8 mouse cellular contexts compared by ENCODE assay signal in genomic region chr6:56901824-56902386, GRCm38 (mm10). TPM values are rescaled to one million over a fixed set of nuclear protein-coding genes. Genes with fewer than 3 reads are reported as not detected.
DNase-seq lines count a peak whose midpoint lies in the region; ATAC-seq and TF ChIP-seq lines count a peak whose summit lies in the region.

No protein-coding gene starts in this region.

- H3K4me3 ChIP-seq in forebrain, embryonic 10.5 days: peak overlapping the region; percentile 8; the same call in 1 of the 2 replicates
- H3K4me3 ChIP-seq in forebrain, embryonic 15.5 days: no peak overlapping the region
- peak overlapping the region; percentile 62 for H3K4me3 ChIP-seq in erythroblast, embryonic 14.5 days (replicated peaks)
- no peak overlapping the region for H3K4me3 ChIP-seq in limb, embryonic 14.5 days (replicated peaks; ENCODE audit: low read length)
- H3K4me3 ChIP-seq in midbrain, postnatal 0 days (ENCODE audit: low read depth, low read length): no peak overlapping the region

- H3K27ac ChIP-seq in forebrain, embryonic 10.5 days: no peak overlapping the region
- H3K27ac ChIP-seq in forebrain, embryonic 15.5 days (replicated peaks): no peak overlapping the region
- H3K27ac ChIP-seq in limb, embryonic 14.5 days (replicated peaks; ENCODE audit: low read depth, low read length): no peak overlapping the region
- H3K27ac ChIP-seq in midbrain, postnatal 0 days (ENCODE audit: low read depth, low read length): no peak overlapping the region

- no peak for TF ChIP-seq CTCF in midbrain, postnatal 0 days (IDR thresholded peaks at IDR 0.05)

- TF ChIP-seq POLR2A in limb, embryonic 14.5 days (IDR thresholded peaks at IDR 0.05; ENCODE audit: borderline replicate concordance, extremely low read depth, insufficient read depth, insufficient read length): no peak

- WGBS in forebrain, embryonic 10.5 days: 36% methylated on average over 12 of the region's 12 CpGs
- 36% methylated on average over 12 of the region's 12 CpGs for WGBS in forebrain, embryonic 15.5 days
- 45% methylated on average over 12 of the region's 12 CpGs for WGBS in limb, embryonic 14.5 days
- WGBS in midbrain, postnatal 0 days: 42% methylated on average over 12 of the region's 12 CpGs

- H3K9ac ChIP-seq in forebrain, embryonic 15.5 days (replicated peaks): no peak overlapping the region
- H3K9ac ChIP-seq in limb, embryonic 14.5 days (ENCODE audit: low read depth, low read length, severe bottlenecking): no peak overlapping the region
- no peak overlapping the region for H3K9ac ChIP-seq in midbrain, postnatal 0 days (replicated peaks; ENCODE audit: low read length, poor library complexity, severe bottlenecking)

- no peaks in the 10 kb centered on the region for H3K9me3 ChIP-seq in forebrain, embryonic 10.5 days
- H3K9me3 ChIP-seq in forebrain, embryonic 15.5 days: no peaks in the 10 kb centered on the region
- H3K9me3 ChIP-seq in erythroblast, embryonic 14.5 days (ENCODE audit: control insufficient read depth, low read length): no peaks in the 10 kb centered on the region
- no peaks in the 10 kb centered on the region for H3K9me3 ChIP-seq in limb, embryonic 14.5 days (ENCODE audit: control insufficient read depth, low read length)
- no peaks in the 10 kb centered on the region for H3K9me3 ChIP-seq in midbrain, postnatal 0 days (ENCODE audit: low read length)

- intact Hi-C loops in heart, postnatal 14 days (cut with DNase I): no loop called here

- no peak overlapping the region for H3K4me2 ChIP-seq in forebrain, embryonic 15.5 days (replicated peaks)
- 0 out of 2 replicates have a peak overlapping the region, but pooled peaks have one; percentile 3 for H3K4me2 ChIP-seq in limb, embryonic 14.5 days (replicated peaks; ENCODE audit: low read depth, low read length, severe bottlenecking)
- H3K4me2 ChIP-seq in midbrain, postnatal 0 days (ENCODE audit: low read depth, low read length, poor library complexity, severe bottlenecking): peak overlapping the region; percentile 16; the same call in 1 of the 2 replicates

- H3K4me1 ChIP-seq in forebrain, embryonic 10.5 days: peaks cover 11% of the 10 kb centered on the region
- H3K4me1 ChIP-seq in forebrain, embryonic 15.5 days: peaks cover 24% of the 10 kb centered on the region
- peaks cover 87% of the 10 kb centered on the region for H3K4me1 ChIP-seq in erythroblast, embryonic 14.5 days (ENCODE audit: control insufficient read depth)
- H3K4me1 ChIP-seq in limb, embryonic 14.5 days (ENCODE audit: control insufficient read depth, insufficient read depth, low read length): peaks cover 9% of the 10 kb centered on the region
- H3K4me1 ChIP-seq in midbrain, postnatal 0 days (ENCODE audit: insufficient read depth, low read length): peaks cover 3% of the 10 kb centered on the region; the same call in 1 of the 2 replicates

- H3K36me3 ChIP-seq in forebrain, embryonic 10.5 days (replicated peaks): no peaks in the 10 kb centered on the region
- no peaks in the 10 kb centered on the region for H3K36me3 ChIP-seq in forebrain, embryonic 15.5 days
- H3K36me3 ChIP-seq in erythroblast, embryonic 14.5 days (ENCODE audit: control insufficient read depth): peaks cover 78% of the 10 kb centered on the region
- no peaks in the 10 kb centered on the region for H3K36me3 ChIP-seq in limb, embryonic 14.5 days (ENCODE audit: control insufficient read depth, insufficient read depth, low read length)
- no peaks in the 10 kb centered on the region for H3K36me3 ChIP-seq in midbrain, postnatal 0 days (ENCODE audit: insufficient read depth, low read length)

- ATAC-seq in forebrain, embryonic 15.5 days (replicated peaks): no peak
- no peak for ATAC-seq in limb, embryonic 14.5 days (ENCODE audit: low FRiP score, low read depth)
- ATAC-seq in midbrain, postnatal 0 days (ENCODE audit: low FRiP score): no peak

- no peaks in the 10 kb centered on the region for H3K27me3 ChIP-seq in forebrain, embryonic 10.5 days (ENCODE audit: poor library complexity, severe bottlenecking)
- H3K27me3 ChIP-seq in forebrain, embryonic 15.5 days: no peaks in the 10 kb centered on the region
- no peaks in the 10 kb centered on the region for H3K27me3 ChIP-seq in erythroblast, embryonic 14.5 days (ENCODE audit: control insufficient read depth)
- H3K27me3 ChIP-seq in limb, embryonic 14.5 days (ENCODE audit: control insufficient read depth, insufficient read depth, low read length): no peaks in the 10 kb centered on the region
- no peaks in the 10 kb centered on the region for H3K27me3 ChIP-seq in midbrain, postnatal 0 days (ENCODE audit: insufficient read depth, low read length)

- peak; percentile 27 for DNase-seq in forebrain, embryonic 10.5 days (ENCODE audit: extremely low spot score, low spot score)
- peak; percentile 20 for DNase-seq in NIH3T3 (ENCODE audit: low read depth)
- peak; percentile 54 to 55 for DNase-seq in heart, postnatal 14 days
- peak; percentile 33 for DNase-seq in limb, embryonic 14.5 days (ENCODE audit: low spot score)
- peak; percentile 9 for DNase-seq in midbrain, postnatal 0 days (ENCODE audit: low spot score)
- peak; percentile 50 to 58 for DNase-seq in thymus, postnatal 36 days

RNA-seq across cellular contexts. Expression of gene Nt5c3, which starts 21.8 kb away (rescaled TPM):
- polyA plus RNA-seq in forebrain, embryonic 10.5 days (2016; fragmentation: Nextera tagmentation; extraction: Ambion mirVana): 57.7 and 59.9 TPM in 2 replicates
- polyA plus RNA-seq in forebrain, embryonic 15.5 days (2015; fragmentation: Nextera tagmentation; extraction: Ambion mirVana): 150 and 159 TPM in 2 replicates
- 21.3 and 22.9 TPM in 2 replicates for polyA plus RNA-seq in erythroblast, embryonic 14.5 days (2012)
- 10 to 100 TPM; 69.8 to 74.9 TPM for total RNA-seq in heart, postnatal 14 days (2021)
- polyA plus RNA-seq in limb, embryonic 14.5 days (2012; rRNA removed): 18.8 and 22.7 TPM in 2 replicates
- 60.3 and 62.9 TPM in 2 replicates for polyA plus RNA-seq in limb, embryonic 14.5 days (2014; fragmentation: Nextera tagmentation; extraction: Ambion mirVana)
- total RNA-seq in midbrain, postnatal 0 days (2014; rRNA removed): 83.2 and 98.4 TPM in 2 replicates
- 181 and 182 TPM in 2 replicates for polyA plus RNA-seq in midbrain, postnatal 0 days (2015; fragmentation: Nextera tagmentation; extraction: Ambion mirVana)

RNA-seq across cellular contexts. Expression of gene Vmn1r4, which starts 21.9 kb away (rescaled TPM):
- polyA plus RNA-seq in forebrain, embryonic 10.5 days (2016; fragmentation: Nextera tagmentation; extraction: Ambion mirVana): 0.33 and 0.36 TPM in 2 replicates
- 0.29 and 0.43 TPM in 2 replicates for polyA plus RNA-seq in forebrain, embryonic 15.5 days (2015; fragmentation: Nextera tagmentation; extraction: Ambion mirVana)
- 0.02 TPM in 1 of 2 replicates, not detected in the other for polyA plus RNA-seq in erythroblast, embryonic 14.5 days (2012)
- under 1 TPM; 0.10 to 0.12 TPM for total RNA-seq in heart, postnatal 14 days (2021)
- polyA plus RNA-seq in limb, embryonic 14.5 days (2012; rRNA removed): 0.15 and 0.24 TPM in 2 replicates
- 0.12 and 0.29 TPM in 2 replicates for polyA plus RNA-seq in limb, embryonic 14.5 days (2014; fragmentation: Nextera tagmentation; extraction: Ambion mirVana)
- total RNA-seq in midbrain, postnatal 0 days (2014; rRNA removed): 0.33 and 1.7 TPM in 2 replicates
- polyA plus RNA-seq in midbrain, postnatal 0 days (2015; fragmentation: Nextera tagmentation; extraction: Ambion mirVana): 0.46 and 0.88 TPM in 2 replicates

Comparison
In these comparisons a context has a peak if more than half of its experiments do, and no peak if none do; other contexts are left out.
1. H3K4me3 ChIP-seq: peak in forebrain, embryonic 10.5 days (single experiment) and erythroblast, embryonic 14.5 days (single experiment); none in forebrain, embryonic 15.5 days (single experiment), limb, embryonic 14.5 days (single experiment) and midbrain, postnatal 0 days (single experiment).
2. Peak in every context shown above with its lines, with median percentiles within 50 percentile points of each other: DNase-seq.